Mouse (Mus musculus): ENCODE measurements around the gene Kcnip1. TPM values are rescaled to one million over a fixed set of nuclear protein-coding genes. Genes with fewer than 3 reads are reported as not detected.

Kcnip1 gene
- total RNA-seq, 4 experiments from 2014 or later, result not detected

- no peak for DNase-seq (ENCODE audit: low spot score in 2 of 2)
Measured at GRCm38 (mm10) chr11:33986525-33986924, 6.4 kb downstream of the Kcnip1 start.

GRCm38 (mm10) chr11:33980146-33980545 lies 12.8 kb downstream of the Kcnip1 start:
- no peak for DNase-seq (ENCODE audit: low spot score in 2 of 2)

- DNase-seq (ENCODE audit: low spot score in 2 of 2), result no peak
Measured at GRCm38 (mm10) chr11:33975121-33975520, 17.8 kb downstream of the Kcnip1 start.

GRCm38 (mm10) chr11:33974341-33975040 lies 18.5 kb downstream of the Kcnip1 start:
- no peak for DNase-seq (ENCODE audit: low spot score in 2 of 2)

- DNase-seq (ENCODE audit: low spot score in 2 of 2), result no peak
Measured at GRCm38 (mm10) chr11:33972114-33972513, 20.8 kb downstream of the Kcnip1 start.

GRCm38 (mm10) chr11:33969199-33969598 lies 23.8 kb downstream of the Kcnip1 start:
- no peak for DNase-seq (ENCODE audit: low spot score in 2 of 2)

- no peak for DNase-seq (ENCODE audit: low spot score in 2 of 2)
Measured at GRCm38 (mm10) chr11:33967708-33968107, 25.2 kb downstream of the Kcnip1 start.

GRCm38 (mm10) chr11:33965380-33965779 lies 27.6 kb downstream of the Kcnip1 start:
- no peak for DNase-seq (ENCODE audit: low spot score in 2 of 2)

- no peak for DNase-seq (ENCODE audit: low spot score in 2 of 2)
Measured at GRCm38 (mm10) chr11:33962688-33963407, 30.1 kb downstream of the Kcnip1 start, which contains the start of gene Kcnmb1. Gene Kcnmb1, plus strand, starts transcription at chr11:33963013.

- no peak for DNase-seq (ENCODE audit: low spot score in 2 of 2)
Measured at GRCm38 (mm10) chr11:33962178-33962577, 30.8 kb downstream of the Kcnip1 start.

GRCm38 (mm10) chr11:33958713-33959112 lies 34.2 kb downstream of the Kcnip1 start:
- DNase-seq (ENCODE audit: low spot score in 2 of 2), result peak in 1 of 2 experiments; percentile 14

GRCm38 (mm10) chr11:33957595-33957994 lies 35.4 kb downstream of the Kcnip1 start:
- no peak for DNase-seq (ENCODE audit: low spot score in 2 of 2)

- DNase-seq (ENCODE audit: low spot score in 2 of 2), result no peak
Measured at GRCm38 (mm10) chr11:33956623-33957022, 36.3 kb downstream of the Kcnip1 start.

- no peak for DNase-seq (ENCODE audit: low spot score in 2 of 2)
Measured at GRCm38 (mm10) chr11:33955982-33956381, 37.0 kb downstream of the Kcnip1 start.

- no peak for DNase-seq (ENCODE audit: low spot score in 2 of 2)
Measured at GRCm38 (mm10) chr11:33951684-33952625, 41.0 kb downstream of the Kcnip1 start.

GRCm38 (mm10) chr11:33951155-33951554 lies 41.8 kb downstream of the Kcnip1 start:
- no peak for DNase-seq (ENCODE audit: low spot score in 2 of 2)

GRCm38 (mm10) chr11:33946501-33946900 lies 46.5 kb downstream of the Kcnip1 start:
- DNase-seq (ENCODE audit: low spot score in 2 of 2), result no peak

GRCm38 (mm10) chr11:33944786-33945328 lies 48.1 kb downstream of the Kcnip1 start:
- no peak for DNase-seq (ENCODE audit: low spot score in 2 of 2)

GRCm38 (mm10) chr11:33944067-33944785 lies 48.7 kb downstream of the Kcnip1 start:
- DNase-seq (ENCODE audit: low spot score in 2 of 2), result no peak

GRCm38 (mm10) chr11:33943565-33943964 lies 49.4 kb downstream of the Kcnip1 start:
- no peak for DNase-seq (ENCODE audit: low spot score in 2 of 2)
